Mouse (Mus musculus) brown adipose tissue, adult 24 weeks (tissue): ENCODE results near the gene Dnajb8. TPM values are rescaled to one million over a fixed set of nuclear protein-coding genes. Genes with fewer than 3 reads are reported as not detected.

Source experiments
- H3K27ac ChIP-seq: fragments of 200-500 bp; replicated peaks from 2 replicates; pipeline ENCODE4 v1.5.1; 2012; ENCODE audit warnings: low read depth, mild to moderate bottlenecking, low read length
- H3K4me1 ChIP-seq: fragments of 200-500 bp; 2 replicates; pipeline ENCODE4 v1.6.1; 2012; ENCODE audit warnings: low read length, mixed read lengths; ENCODE audit not compliant: control insufficient read depth, insufficient read depth, insufficient read length
- H3K4me3 ChIP-seq: fragments of 200-500 bp; 2 replicates; pipeline ENCODE4 v1.5.1; 2012; ENCODE audit warnings: low read depth, mild to moderate bottlenecking, low read length, moderate library complexity; ENCODE audit not compliant: insufficient read depth
- polyA plus RNA-seq: library from polyadenylated mRNA; stranded (reverse); fragments of >200 nt; gene quantifications from 2 replicates; pipeline ENCODE4 v1.2.4, GENCODE M21; 2012; ENCODE audit not compliant: missing spikeins, insufficient read depth, insufficient read length

Gene Dnajb8
- polyA plus RNA-seq, 1 experiment, result not detected

- no peak overlapping the region for H3K4me3 ChIP-seq
- no peak overlapping the region for H3K27ac ChIP-seq
- H3K4me1 ChIP-seq, result no peaks in the 10 kb centered on the region
Observed at GRCm38 (mm10) chr6:88233996-88234395, 11.9 kb downstream of the Dnajb8 start.

- Histone ChIP-seq H3K4me3 (no peak overlapping the region), H3K4me1 (no peaks in the 10 kb centered on the region), H3K27ac (no peak overlapping the region)
Observed at GRCm38 (mm10) chr6:88235461-88235860, 13.4 kb downstream of the Dnajb8 start.

- Histone ChIP-seq H3K4me3 (no peak overlapping the region), H3K27ac (no peak overlapping the region), H3K4me1 (no peaks in the 10 kb centered on the region)
Observed at GRCm38 (mm10) chr6:88235983-88236382, 13.9 kb downstream of the Dnajb8 start.

- no peak overlapping the region for H3K4me3 ChIP-seq
Observed at GRCm38 (mm10) chr6:88236513-88236912, 14.4 kb downstream of the Dnajb8 start.

GRCm38 (mm10) chr6:88242604-88243003 lies 20.5 kb downstream of the Dnajb8 start:
- Histone ChIP-seq H3K4me1 (no peaks in the 10 kb centered on the region), H3K4me3 (no peak overlapping the region), H3K27ac (no peak overlapping the region)

More at GRCm38 (mm10) chr6:88236513-88236912, 14.4 kb downstream of the Dnajb8 start:
- Histone ChIP-seq H3K27ac (no peak overlapping the region), H3K4me1 (no peaks in the 10 kb centered on the region)

- H3K27ac ChIP-seq, result no peak overlapping the region
- no peak overlapping the region for H3K4me3 ChIP-seq
- no peaks in the 10 kb centered on the region for H3K4me1 ChIP-seq
Observed at GRCm38 (mm10) chr6:88249231-88249630, 27.2 kb downstream of the Dnajb8 start.

- H3K27ac ChIP-seq, result no peak overlapping the region
- H3K4me3 ChIP-seq, result no peak overlapping the region
- no peaks in the 10 kb centered on the region for H3K4me1 ChIP-seq
Observed at GRCm38 (mm10) chr6:88251396-88251795, 29.3 kb downstream of the Dnajb8 start.

- Histone ChIP-seq H3K4me3 (no peak overlapping the region), H3K27ac (no peak overlapping the region), H3K4me1 (no peaks in the 10 kb centered on the region)
Observed at GRCm38 (mm10) chr6:88251798-88252478, 29.9 kb downstream of the Dnajb8 start.

GRCm38 (mm10) chr6:88254082-88254481 lies 32.0 kb downstream of the Dnajb8 start:
- H3K4me3 ChIP-seq, result no peak overlapping the region
- H3K4me1 ChIP-seq, result no peaks in the 10 kb centered on the region
- no peak overlapping the region for H3K27ac ChIP-seq

- Histone ChIP-seq H3K27ac (no peak overlapping the region), H3K4me3 (no peak overlapping the region), H3K4me1 (no peaks in the 10 kb centered on the region)
Observed at GRCm38 (mm10) chr6:88255435-88255834, 33.4 kb downstream of the Dnajb8 start.

- no peaks in the 10 kb centered on the region for H3K4me1 ChIP-seq
- no peak overlapping the region for H3K4me3 ChIP-seq
- no peak overlapping the region for H3K27ac ChIP-seq
Observed at GRCm38 (mm10) chr6:88259621-88260020, 37.6 kb downstream of the Dnajb8 start.

- Histone ChIP-seq H3K27ac (no peak overlapping the region), H3K4me1 (no peaks in the 10 kb centered on the region), H3K4me3 (no peak overlapping the region)
Observed at GRCm38 (mm10) chr6:88260645-88261044, 38.6 kb downstream of the Dnajb8 start.

- Histone ChIP-seq H3K27ac (no peak overlapping the region), H3K4me3 (no peak overlapping the region), H3K4me1 (no peaks in the 10 kb centered on the region)
Observed at GRCm38 (mm10) chr6:88262160-88262559, 40.1 kb downstream of the Dnajb8 start.

GRCm38 (mm10) chr6:88265355-88265754 lies 43.3 kb downstream of the Dnajb8 start:
- H3K27ac ChIP-seq, result no peak overlapping the region
- H3K4me3 ChIP-seq, result no peak overlapping the region
- H3K4me1 ChIP-seq, result no peaks in the 10 kb centered on the region

- no peak overlapping the region for H3K27ac ChIP-seq
- no peaks in the 10 kb centered on the region for H3K4me1 ChIP-seq
- H3K4me3 ChIP-seq, result no peak overlapping the region
Observed at GRCm38 (mm10) chr6:88266055-88266454, 44.0 kb downstream of the Dnajb8 start.

GRCm38 (mm10) chr6:88267068-88267467 lies 45.0 kb downstream of the Dnajb8 start:
- H3K27ac ChIP-seq, result no peak overlapping the region
- no peak overlapping the region for H3K4me3 ChIP-seq
- no peaks in the 10 kb centered on the region for H3K4me1 ChIP-seq
